Mouse (Mus musculus) MEL (cell line): ENCODE data around the gene Ttll1.

Source experiments
- CTCF ChIP-seq, 3 experiments: IDR thresholded peaks in 2 of 3; conservative IDR thresholded peaks in 1 of 3; 2 replicates each; pipeline ENCODE4 v1.5.1; 2011 to 2012; ENCODE audit warnings: low read length in 3 of 3, low read depth in 2 of 3, mild to moderate bottlenecking in 2 of 3, improper control_type of control experiment in 1 of 3, inconsistent platforms in 1 of 3, mixed read lengths in 1 of 3, moderate library complexity in 1 of 3; ENCODE audit not compliant: control insufficient read depth in 1 of 3, insufficient read depth in 1 of 3, poor library complexity in 1 of 3, severe bottlenecking in 1 of 3
- EP300 ChIP-seq, 2 experiments: IDR thresholded peaks; 2 replicates each; pipeline ENCODE4 v1.6.1; 2011; ENCODE audit warnings: improper control_type of control experiment in 2 of 2, low read length in 2 of 2, low read depth in 1 of 2, mild to moderate bottlenecking in 1 of 2
- GATA1 ChIP-seq: IDR thresholded peaks from 2 replicates; pipeline ENCODE4 v1.6.1; 2011; ENCODE audit warnings: low read depth, low read length, improper control_type of control experiment
- MAZ ChIP-seq: IDR thresholded peaks from 2 replicates; pipeline ENCODE4 v1.6.1; 2012; ENCODE audit warnings: low read depth, mild to moderate bottlenecking, inconsistent platforms, low read length, improper control_type of control experiment
- MYB ChIP-seq: IDR thresholded peaks from 2 replicates; pipeline ENCODE4 v1.6.1; 2011; ENCODE audit warnings: mild to moderate bottlenecking, low read depth, low read length, improper control_type of control experiment
- MYC ChIP-seq: IDR thresholded peaks from 2 replicates; pipeline ENCODE4 v1.6.1; 2011; ENCODE audit warnings: low read depth, mild to moderate bottlenecking, low read length, improper control_type of control experiment, moderate library complexity
- POLR2A ChIP-seq, 2 experiments: IDR thresholded peaks; 2 replicates each; pipeline ENCODE4 v1.6.1; 2011 to 2012; ENCODE audit warnings: low read length in 2 of 2, mild to moderate bottlenecking in 2 of 2, control low read depth in 1 of 2, improper control_type of control experiment in 1 of 2, low read depth in 1 of 2, moderate library complexity in 1 of 2; ENCODE audit not compliant: control insufficient read depth in 1 of 2, insufficient read depth in 1 of 2, poor library complexity in 1 of 2
- TBP ChIP-seq: IDR thresholded peaks from 2 replicates; pipeline ENCODE4 v1.8.0; 2011; ENCODE audit warnings: low read depth, low read length, improper control_type of control experiment
- ZC3H11A ChIP-seq: IDR thresholded peaks from 2 replicates; pipeline ENCODE4 v1.6.1; 2012; ENCODE audit warnings: low read depth, mild to moderate bottlenecking, inconsistent platforms, low read length, improper control_type of control experiment
- ZMIZ1 ChIP-seq: IDR thresholded peaks from 2 replicates; pipeline ENCODE4 v1.6.1; 2012; ENCODE audit warnings: low read depth, mild to moderate bottlenecking, inconsistent platforms, low read length, improper control_type of control experiment, moderate library complexity

DNA sequence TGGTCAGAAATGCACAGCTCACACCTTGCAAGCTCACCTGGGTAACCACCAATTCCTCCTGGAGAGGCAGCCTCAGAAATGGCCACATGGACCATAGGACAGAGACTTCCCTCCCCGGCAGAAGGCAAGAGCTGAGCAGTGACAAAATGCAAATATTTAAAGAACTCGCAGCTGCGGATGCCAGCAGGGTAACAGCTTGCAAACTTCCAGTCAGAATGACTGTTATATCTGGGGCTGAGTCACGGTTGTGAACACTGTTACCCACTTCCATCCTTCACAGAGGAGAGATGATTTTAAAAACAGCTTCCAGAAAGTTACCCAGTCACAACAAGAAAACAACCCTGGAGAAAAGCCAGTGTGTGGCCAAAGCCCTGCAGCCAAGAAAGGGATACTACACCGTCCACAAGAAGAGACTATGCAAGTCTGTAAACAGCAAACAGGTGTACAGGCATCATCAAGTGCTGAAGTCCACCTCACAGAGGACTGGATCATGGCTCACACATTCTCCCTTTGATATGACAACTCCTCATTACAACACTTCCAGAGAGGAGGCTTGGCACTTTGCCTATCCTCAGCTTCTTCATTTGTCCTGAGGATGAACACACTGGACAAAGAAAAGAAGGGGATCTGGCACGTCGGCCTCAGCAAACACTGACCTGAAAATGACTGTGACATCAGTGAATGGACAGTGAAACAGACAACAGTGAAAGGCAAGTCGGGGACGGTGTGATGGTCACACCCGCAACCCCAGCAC, 62.7 kb downstream of the Ttll1 start:
- TF ChIP-seq ZC3H11A (no peak), MYB (no peak), EP300 (IDR thresholded peaks at IDR 0.05; ENCODE audit: low read depth in 1 of 2, low read length in 2 of 2) (no peak), POLR2A (IDR thresholded peaks at IDR 0.05; ENCODE audit: control insufficient read depth in 1 of 2, insufficient read depth in 1 of 2, low read depth in 1 of 2, low read length in 2 of 2, poor library complexity in 1 of 2) (no peak), TBP (no peak), ZMIZ1 (no peak), MYC (no peak), GATA1 (no peak), CTCF (IDR thresholded peaks at IDR 0.05 in 2 of 3, conservative IDR thresholded peaks at IDR 0.05 in 1 of 3; ENCODE audit: control insufficient read depth in 1 of 3, insufficient read depth in 1 of 3, low read depth in 2 of 3, low read length in 3 of 3, poor library complexity in 1 of 3, severe bottlenecking in 1 of 3) (no peak), MAZ (no peak)
